Mouse (Mus musculus) kidney, adult 2 months (tissue): ENCODE results near the gene Ace2.

ENCODE experiments used
- CTCF ChIP-seq: fragments of 200-500 bp; conservative IDR thresholded peaks from 2 replicates; pipeline ENCODE4 v1.5.1; 2011; ENCODE audit warnings: low read depth, mild to moderate bottlenecking, control low read depth, low read length, moderate library complexity, mixed read lengths; ENCODE audit not compliant: insufficient read depth, insufficient read length
- POLR2A ChIP-seq: fragments of 200-500 bp; IDR thresholded peaks from one replicate; pipeline ENCODE4 v1.6.1; 2011; ENCODE audit warnings: low read depth, low read length, control low read depth

DNA sequence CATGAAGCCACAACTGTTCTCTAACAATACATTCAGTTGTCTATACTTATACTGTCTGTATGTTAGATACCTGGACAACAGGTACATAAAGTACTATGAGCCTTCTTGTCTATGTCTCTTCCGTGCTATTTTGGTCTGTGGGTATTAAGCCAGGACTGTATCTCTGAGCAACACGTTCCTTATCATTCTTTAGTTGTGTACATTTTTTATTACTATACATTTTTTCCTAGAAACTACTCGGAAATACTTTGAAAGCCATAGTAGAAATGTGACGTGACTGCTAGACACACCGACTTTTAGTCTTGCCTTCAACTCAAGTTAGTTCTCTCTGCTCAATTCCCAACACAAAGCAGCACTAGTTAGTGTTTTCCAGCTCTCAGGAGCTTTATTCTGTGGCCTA, 45.7 kb upstream of the Ace2 start:
- TF ChIP-seq CTCF (no peak), POLR2A (no peak)
